Comparison of ENCODE assay signal across 9 mouse cellular contexts in the genomic region with DNA sequence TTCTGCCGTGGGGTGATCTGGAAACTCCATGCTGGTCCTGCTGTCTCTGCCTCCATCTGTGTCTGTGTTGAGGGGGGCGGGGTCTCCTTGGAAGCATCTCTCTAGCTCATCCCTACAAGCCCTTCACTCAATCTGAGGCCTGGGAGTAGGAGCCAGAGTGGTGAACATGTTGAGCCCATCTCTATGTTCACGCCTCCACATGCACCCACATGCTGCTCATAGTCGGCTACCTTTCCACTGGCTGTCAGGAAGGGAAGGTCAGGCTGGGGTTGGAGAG. TPM values are rescaled to one million over a fixed set of nuclear protein-coding genes. Genes with fewer than 3 reads are reported as not detected.
DNase-seq lines count a peak whose midpoint lies in the region; ATAC-seq and TF ChIP-seq lines count a peak whose summit lies in the region.
"Had no signal": no experiment of that assay in that cellular context is flagged by ENCODE, and none has a peak within 500 bp of the region (broad histone marks: within the 10 kb centered on the region; RNA-seq: fewer than 3 reads in every experiment).

No protein-coding gene starts in this region.

- intact Hi-C loops in heart, postnatal 25 days (cut with DNase I), result no loop called here

- 42% methylated on average over 4 of the region's 4 CpGs for WGBS in heart, postnatal 0 days
- WGBS in hindbrain, embryonic 15.5 days, result 45% methylated on average over 4 of the region's 4 CpGs
- WGBS in midbrain, embryonic 15.5 days, result 43% methylated on average over 4 of the region's 4 CpGs

- TF ChIP-seq POLR2A in brain, embryonic 14.5 days (IDR thresholded peaks at IDR 0.05; ENCODE audit: borderline replicate concordance, extremely low read depth, insufficient read depth, insufficient read length, poor library complexity, severe bottlenecking), result no peak

- H3K9ac ChIP-seq in heart, postnatal 0 days (replicated peaks; ENCODE audit: low read depth, low read length), result 0 out of 2 replicates have a peak overlapping the region, but pooled peaks have one; percentile 62
- H3K9ac ChIP-seq in hindbrain, embryonic 15.5 days, result no peak overlapping the region
- H3K9ac ChIP-seq in midbrain, embryonic 15.5 days, result peak overlapping the region; percentile 35; the same call in 1 of the 2 replicates

- H3K36me3 ChIP-seq in heart, postnatal 0 days (replicated peaks; ENCODE audit: control insufficient read depth, insufficient read depth, low read length), result no peaks in the 10 kb centered on the region
- no peaks in the 10 kb centered on the region for H3K36me3 ChIP-seq in hindbrain, embryonic 15.5 days
- H3K36me3 ChIP-seq in midbrain, embryonic 15.5 days (replicated peaks), result no peaks in the 10 kb centered on the region
- H3K36me3 ChIP-seq: G1E had no signal

- H3K27me3 ChIP-seq in heart, postnatal 0 days (ENCODE audit: control insufficient read depth, insufficient read depth, low read length), result peaks cover 3% of the 10 kb centered on the region; the same call in 1 of the 2 replicates
- H3K27me3 ChIP-seq in hindbrain, embryonic 15.5 days, result no peaks in the 10 kb centered on the region
- H3K27me3 ChIP-seq in midbrain, embryonic 15.5 days (replicated peaks), result no peaks in the 10 kb centered on the region

- 0 out of 2 replicates have a peak, but pooled peaks cover 4% of the 10 kb centered on the region for H3K4me1 ChIP-seq in heart, postnatal 0 days (ENCODE audit: control insufficient read depth, insufficient read depth)
- peaks cover 54% of the 10 kb centered on the region for H3K4me1 ChIP-seq in hindbrain, embryonic 15.5 days (replicated peaks)
- H3K4me1 ChIP-seq in midbrain, embryonic 15.5 days, result peaks cover 23% of the 10 kb centered on the region

- no peak for DNase-seq in heart, postnatal 0 days (ENCODE audit: low spot score)
- DNase-seq in heart, postnatal 25 days (ENCODE audit: low spot score), result no peak
- peak; percentile 54 for DNase-seq in brain, embryonic 14.5 days (ENCODE audit: low read depth)
- no peak for DNase-seq in layer of hippocampus, adult 9-10 months (ENCODE audit: low spot score)
- DNase-seq in cerebellum, adult 9-11 months, result no peak
- DNase-seq in ovary, postnatal 10 days (ENCODE audit: low spot score), result no peak

- TF ChIP-seq CTCF in heart, postnatal 0 days (IDR thresholded peaks at IDR 0.05; ENCODE audit: low read depth), result no peak
- TF ChIP-seq CTCF in brain, embryonic 14.5 days (IDR thresholded peaks at IDR 0.05; ENCODE audit: borderline replicate concordance, extremely low read depth, insufficient read depth, insufficient read length), result no peak

- H3K4me2 ChIP-seq in heart, postnatal 0 days (ENCODE audit: low read depth, low read length), result peak overlapping the region; percentile 81
- peak overlapping the region; percentile 64 for H3K4me2 ChIP-seq in hindbrain, embryonic 15.5 days
- H3K4me2 ChIP-seq in midbrain, embryonic 15.5 days, result peak overlapping the region; percentile 59

- TF ChIP-seq EP300 in heart, postnatal 0 days (IDR thresholded peaks at IDR 0.05; ENCODE audit: low read depth), result no peak

- H3K9me3 ChIP-seq in heart, postnatal 0 days (replicated peaks; ENCODE audit: control insufficient read depth, low read length), result no peaks in the 10 kb centered on the region
- H3K9me3 ChIP-seq in hindbrain, embryonic 15.5 days, result no peaks in the 10 kb centered on the region
- no peaks in the 10 kb centered on the region for H3K9me3 ChIP-seq in midbrain, embryonic 15.5 days
- H3K9me3 ChIP-seq: G1E had no signal

- no peak for ATAC-seq in heart, postnatal 0 days (ENCODE audit: insufficient read depth, low read depth)
- ATAC-seq in hindbrain, embryonic 15.5 days (ENCODE audit: low FRiP score, low read depth), result peak; percentile 17; the same call in 1 of the 2 replicates
- peak; percentile 18 for ATAC-seq in midbrain, embryonic 15.5 days (replicated peaks)

- peak overlapping the region; percentile 82; the same call in 1 of the 2 replicates for H3K27ac ChIP-seq in heart, postnatal 0 days (ENCODE audit: low read depth)
- peak overlapping the region; percentile 64; the same call in 1 of the 2 replicates for H3K27ac ChIP-seq in hindbrain, embryonic 15.5 days (replicated peaks)
- 0 out of 2 replicates have a peak overlapping the region, but pooled peaks have one; percentile 35 for H3K27ac ChIP-seq in midbrain, embryonic 15.5 days

- peak overlapping the region; percentile 46 for H3K4me3 ChIP-seq in heart, postnatal 0 days (ENCODE audit: low read depth, low read length)
- peak overlapping the region; percentile 33 for H3K4me3 ChIP-seq in hindbrain, embryonic 15.5 days
- peak overlapping the region; percentile 36; the same call in 1 of the 2 replicates for H3K4me3 ChIP-seq in midbrain, embryonic 15.5 days

RNA-seq across cellular contexts. Expression of a gene that starts 0.5 kb away (rescaled TPM):
- 21.6 and 67.5 TPM in 2 replicates for total RNA-seq in heart, postnatal 0 days (2014; rRNA removed; ENCODE audit: low replicate concordance)
- 9.9 and 11.6 TPM in 2 replicates for polyA plus RNA-seq in heart, postnatal 0 days (2015; fragmentation: Nextera tagmentation; extraction: Ambion mirVana)
- 1 to 10 TPM; 9.1 to 9.3 TPM for total RNA-seq in heart, postnatal 25 days (2021)
- polyA plus RNA-seq in brain, embryonic 14.5 days (2012; rRNA removed), result 16.7 and 17.1 TPM in 2 replicates
- polyA plus RNA-seq in hindbrain, embryonic 15.5 days (2015; fragmentation: Nextera tagmentation; extraction: Ambion mirVana), result 13.4 and 13.9 TPM in 2 replicates
- 7.8 and 12.9 TPM in 2 replicates for polyA plus RNA-seq in midbrain, embryonic 15.5 days (2015; fragmentation: Nextera tagmentation; extraction: Ambion mirVana)
- total RNA-seq: G1E had no signal
- polyA plus RNA-seq: G1E had no signal

RNA-seq across cellular contexts. Expression of a gene that starts 54.2 kb away (rescaled TPM):
- 70.8 and 98.8 TPM in 2 replicates for total RNA-seq in heart, postnatal 0 days (2014; rRNA removed; ENCODE audit: low replicate concordance)
- 49.2 and 50.7 TPM in 2 replicates for polyA plus RNA-seq in heart, postnatal 0 days (2015; fragmentation: Nextera tagmentation; extraction: Ambion mirVana)
- 10 to 100 TPM; 34.7 to 36.6 TPM for total RNA-seq in heart, postnatal 25 days (2021)
- polyA plus RNA-seq in brain, embryonic 14.5 days (2012; rRNA removed), result 59.7 and 71.4 TPM in 2 replicates
- polyA plus RNA-seq in hindbrain, embryonic 15.5 days (2015; fragmentation: Nextera tagmentation; extraction: Ambion mirVana), result 67.5 and 69.1 TPM in 2 replicates
- 68.1 and 75.5 TPM in 2 replicates for polyA plus RNA-seq in midbrain, embryonic 15.5 days (2015; fragmentation: Nextera tagmentation; extraction: Ambion mirVana)
